Mouse (Mus musculus): ENCODE data around the gene Pip4k2b.
"Not testable (repeated sequence)": the region's sequence is repeated elsewhere in the genome, so short reads cannot be mapped to it uniquely, and the experiment has no call there.

The Pip4k2b gene

DNA sequence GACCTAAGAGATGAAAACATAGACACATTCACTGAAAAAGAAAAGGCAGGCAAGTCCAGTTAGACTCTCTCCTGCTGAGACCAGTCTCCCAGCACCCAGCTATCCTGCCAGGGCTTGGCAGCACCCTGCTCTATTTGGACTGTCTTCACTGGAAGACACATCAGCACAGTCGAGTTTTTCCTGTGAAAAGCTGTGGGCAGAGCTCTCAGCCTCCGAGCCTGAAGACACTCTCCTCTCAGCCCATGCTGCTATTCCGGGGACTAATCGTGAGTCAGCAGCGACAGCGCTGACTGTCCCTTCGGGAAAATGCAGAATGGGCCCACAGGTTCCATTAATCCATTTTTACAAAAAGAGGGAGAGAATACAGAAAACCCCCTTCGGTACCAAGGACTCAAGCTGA lies 8.8 kb upstream of the Pip4k2b start:
- no peak for DNase-seq (ENCODE audit: low spot score)

DNA sequence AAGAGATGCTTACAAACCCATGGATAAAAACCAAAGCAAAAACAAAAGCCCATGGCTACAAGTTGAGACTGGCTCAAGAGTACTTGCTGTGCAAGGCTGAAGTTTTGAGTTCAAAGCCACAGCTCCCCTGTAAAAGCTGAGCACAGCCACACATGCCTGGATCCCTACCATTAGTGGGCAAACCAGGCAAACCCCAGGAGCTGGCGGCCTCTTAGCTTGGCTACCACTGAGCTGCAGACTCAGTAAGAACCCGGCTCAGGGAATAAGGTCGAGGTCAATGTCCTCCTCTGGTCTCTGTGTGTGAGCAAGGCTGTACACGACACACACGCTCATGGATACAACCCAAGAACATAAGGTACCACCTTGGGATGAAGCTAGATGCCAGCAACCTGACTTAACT lies 4.0 kb upstream of the Pip4k2b start:
- DNase-seq (ENCODE audit: low spot score), result no peak

DNA sequence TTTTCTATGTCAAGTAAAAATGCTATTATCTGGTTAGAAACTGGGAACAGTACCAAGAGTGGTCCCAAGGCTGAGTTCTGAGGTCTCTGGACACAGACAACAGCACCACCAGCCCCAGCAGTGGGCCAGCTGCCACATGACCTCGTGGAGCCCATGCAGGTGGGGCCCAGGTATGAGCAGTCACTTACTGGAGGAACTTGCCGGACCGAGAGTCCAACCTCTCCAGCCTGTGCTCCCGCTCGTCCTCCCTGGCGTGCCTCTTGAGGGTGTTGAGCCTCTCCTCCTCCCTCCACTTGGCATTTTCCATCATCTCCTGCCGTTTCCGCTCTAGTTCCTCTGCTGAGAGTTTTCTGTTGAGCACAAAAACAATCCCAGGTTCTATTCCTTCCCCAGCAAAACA lies 3.3 kb upstream of the Pip4k2b start:
- no peak for DNase-seq (ENCODE audit: low spot score)

DNA sequence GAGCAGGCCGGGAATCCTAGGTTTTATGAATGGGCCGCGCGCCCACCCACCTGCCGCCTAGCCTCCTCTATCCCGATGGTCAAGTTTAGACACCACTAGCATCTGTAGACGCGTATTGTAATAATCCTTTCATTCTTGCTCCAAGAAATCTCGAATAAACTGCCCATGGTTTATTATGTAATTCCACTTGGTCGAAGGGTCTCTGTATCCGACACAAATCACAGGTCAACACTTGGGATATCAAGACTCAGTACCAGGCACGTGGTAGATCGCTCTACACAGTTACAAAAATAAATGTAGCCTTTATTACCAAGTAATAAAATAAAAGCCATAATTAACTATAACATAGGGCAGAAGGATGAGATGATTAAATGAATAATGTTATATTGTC lies 822 bp upstream of the Pip4k2b start:
- DNase-seq (ENCODE audit: low spot score), result no peak

DNA sequence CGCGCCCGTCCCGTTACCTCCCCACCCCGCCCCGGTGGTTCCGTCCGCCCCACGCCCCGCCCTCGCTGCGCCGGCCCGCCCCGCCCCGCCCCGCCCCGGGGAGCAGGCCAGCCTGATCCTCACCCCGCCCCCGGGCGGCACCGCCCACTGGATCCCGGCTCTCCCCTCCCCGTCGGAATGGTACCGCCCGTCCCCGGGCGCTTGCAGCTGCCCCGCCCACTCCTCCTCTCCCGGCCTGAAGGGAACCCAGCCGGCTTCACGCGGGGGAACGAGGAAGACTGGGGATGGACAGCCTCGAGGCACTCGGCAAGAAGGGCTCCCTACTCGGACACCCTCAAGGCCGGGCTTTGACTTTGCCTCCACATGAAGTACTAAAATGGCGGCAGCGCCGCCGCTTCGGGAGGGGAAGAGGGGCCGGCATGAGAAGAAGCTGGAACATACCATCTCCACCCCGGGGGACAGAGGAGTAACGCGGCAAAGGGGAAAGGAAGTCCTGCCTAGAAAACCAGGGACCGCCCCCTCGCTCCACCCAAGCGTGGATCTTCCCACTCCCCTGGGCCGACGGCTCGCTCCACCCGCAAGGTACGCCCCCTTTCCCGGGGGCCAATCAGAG lies 320 bp upstream of the Pip4k2b start:
- peak; percentile 97 for DNase-seq (ENCODE audit: low spot score)

DNA sequence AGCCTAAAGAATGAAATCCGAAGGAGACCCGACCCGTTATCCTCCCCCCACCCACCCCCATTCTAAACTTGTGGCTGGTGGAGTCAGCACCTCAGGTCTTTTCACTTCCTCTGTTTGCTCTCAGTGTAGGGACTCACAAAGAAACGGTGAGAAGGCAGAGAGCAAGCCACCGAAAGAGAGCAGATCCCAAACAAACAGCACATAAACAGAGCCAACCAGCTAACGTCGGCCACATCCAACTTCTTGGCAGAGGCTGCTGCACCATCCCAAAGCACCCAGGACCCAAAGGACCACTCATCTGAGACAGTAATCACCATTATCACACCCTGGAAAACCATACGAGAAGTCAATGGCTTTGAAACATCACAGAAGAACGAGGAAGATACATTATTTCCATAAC lies 1.1 kb downstream of the Pip4k2b start:
- no peak for DNase-seq (ENCODE audit: low spot score)

DNA sequence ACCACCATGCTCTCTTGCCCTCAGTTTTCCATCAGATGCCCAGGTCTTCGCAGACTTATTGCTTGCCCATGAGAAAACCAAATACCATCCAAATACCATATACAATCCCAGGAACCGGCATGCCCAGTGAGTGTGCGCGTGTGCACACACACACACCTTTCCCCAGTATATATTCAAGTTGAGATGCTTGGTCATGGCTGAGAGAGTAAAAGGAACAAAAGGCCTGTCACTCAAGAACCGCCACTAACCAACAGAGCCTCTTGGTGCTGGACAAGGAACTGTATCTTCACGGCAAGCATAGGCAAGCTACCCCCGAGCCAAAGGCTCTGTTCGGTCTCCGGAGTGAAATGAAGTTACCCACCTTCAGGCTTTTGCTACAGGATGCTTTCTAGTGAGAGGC lies 1.9 kb downstream of the Pip4k2b start:
- no peak for DNase-seq (ENCODE audit: low spot score)

DNA sequence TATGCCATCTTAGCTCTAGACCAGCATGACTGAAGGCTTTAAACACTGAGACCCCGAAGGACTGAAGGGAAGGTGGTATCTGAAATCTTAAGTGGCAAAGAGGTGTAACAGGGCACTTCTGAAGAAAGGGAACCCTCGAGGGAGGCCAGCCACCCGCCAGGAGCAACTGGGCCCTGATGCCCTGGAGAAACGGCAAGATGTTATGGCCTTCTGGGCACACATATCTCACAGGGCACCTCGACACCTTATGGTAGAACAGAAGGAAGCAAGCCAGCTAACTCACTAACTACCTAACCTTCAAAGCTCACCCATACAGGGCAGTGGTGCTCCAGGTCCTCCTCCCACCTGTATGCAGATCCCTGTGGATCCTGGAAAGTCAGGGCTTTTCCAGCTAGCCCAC lies 2.3 kb downstream of the Pip4k2b start:
- DNase-seq (ENCODE audit: low spot score), result no peak

DNA sequence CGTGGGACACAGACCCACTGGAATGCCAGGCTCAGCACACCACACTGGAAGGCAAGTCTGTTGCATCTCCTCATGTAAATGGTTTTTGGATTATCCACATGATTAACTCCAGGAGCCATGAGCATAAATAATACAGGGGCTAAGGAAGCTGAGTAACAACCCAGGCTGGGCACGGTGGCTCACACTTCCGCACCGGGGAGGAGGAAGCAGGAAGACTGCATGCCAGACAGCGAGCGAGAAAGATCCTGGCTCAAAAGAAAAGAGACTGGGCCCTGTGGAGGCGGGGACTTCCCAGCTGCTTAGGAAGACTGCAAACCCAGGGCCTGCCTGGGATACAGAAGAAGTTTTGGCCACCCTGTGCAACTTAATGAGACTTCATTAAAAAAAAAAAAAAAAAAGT lies 4.3 kb downstream of the Pip4k2b start:
- DNase-seq (ENCODE audit: low spot score), result no peak

DNA sequence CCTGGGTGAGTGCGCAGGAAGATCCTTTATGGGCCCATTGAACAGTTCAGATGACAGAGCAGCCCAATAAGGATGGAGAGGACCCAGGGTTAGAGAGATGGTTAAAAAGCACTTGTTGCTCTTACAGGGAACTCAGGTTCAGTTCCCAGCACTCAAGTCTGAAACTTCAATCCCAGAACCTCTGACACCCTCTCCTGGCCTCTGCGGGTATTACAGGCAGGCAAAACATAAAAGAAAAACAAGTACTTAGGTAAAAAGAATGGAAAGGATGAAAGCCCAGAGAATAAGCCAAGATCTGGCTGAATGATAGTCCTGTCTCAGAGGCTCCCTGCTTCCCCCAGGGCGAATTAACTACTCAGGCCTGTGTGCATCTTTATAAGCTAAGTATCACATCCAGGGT lies 5.3 kb downstream of the Pip4k2b start:
- no peak for DNase-seq (ENCODE audit: low spot score)

DNA sequence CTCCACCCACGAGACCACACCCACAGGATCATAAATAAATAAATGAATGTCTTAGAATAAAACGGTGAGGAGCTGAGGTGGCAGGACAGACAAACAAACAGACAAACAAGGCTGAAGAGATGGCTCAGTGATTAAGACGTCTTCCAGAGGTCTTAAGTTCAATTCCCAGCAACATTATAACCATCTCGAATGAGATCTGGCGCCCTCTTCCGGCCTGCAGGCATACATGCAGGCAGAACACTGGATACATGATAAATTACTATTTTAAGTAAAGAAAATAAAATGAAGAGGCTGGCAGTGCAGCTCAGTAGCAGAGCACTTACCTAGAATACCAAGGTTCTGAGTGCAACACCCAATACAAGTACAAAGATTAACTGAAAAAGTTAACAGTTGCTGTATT lies 5.8 kb downstream of the Pip4k2b start:
- no peak for DNase-seq (ENCODE audit: low spot score)

DNA sequence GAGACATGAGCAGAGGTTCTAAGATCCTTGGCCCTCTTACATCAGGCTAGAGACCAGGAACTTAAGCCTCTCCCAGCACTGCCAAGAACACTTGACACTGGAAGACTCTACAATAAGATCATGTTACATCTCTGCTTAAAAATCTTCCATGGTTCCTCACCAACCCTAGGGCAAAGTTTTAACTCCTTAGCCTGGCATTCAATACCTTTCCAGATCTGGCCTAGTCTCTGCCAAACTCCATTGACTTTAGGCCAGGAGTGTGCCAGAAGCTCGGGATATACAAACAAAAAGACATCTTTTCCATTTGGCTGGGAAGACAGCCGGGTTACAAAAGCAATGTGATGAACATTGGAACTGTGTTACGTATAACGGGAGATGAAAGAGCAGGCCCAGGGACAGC lies 6.9 kb downstream of the Pip4k2b start:
- DNase-seq (ENCODE audit: low spot score), result no peak

DNA sequence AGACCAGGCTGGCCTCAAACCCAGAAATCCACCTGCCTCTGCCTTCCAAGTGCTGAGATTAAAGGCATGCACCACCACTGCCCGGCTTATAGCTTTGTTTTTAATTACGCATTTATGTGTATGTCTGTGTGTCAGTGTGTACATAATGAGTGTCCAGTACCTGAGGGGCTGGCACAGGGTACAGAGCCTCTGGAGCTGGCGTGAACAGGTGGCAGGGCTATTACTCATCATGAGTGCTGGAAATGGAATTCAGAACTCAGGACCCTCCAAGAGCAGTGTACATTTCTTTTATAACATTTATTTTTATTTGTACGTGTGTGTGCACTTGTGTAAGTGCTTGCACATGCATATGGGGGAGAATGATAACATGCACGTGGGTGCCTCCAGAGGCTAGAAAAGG lies 7.9 kb downstream of the Pip4k2b start:
- DNase-seq (ENCODE audit: low spot score), result no peak

DNA sequence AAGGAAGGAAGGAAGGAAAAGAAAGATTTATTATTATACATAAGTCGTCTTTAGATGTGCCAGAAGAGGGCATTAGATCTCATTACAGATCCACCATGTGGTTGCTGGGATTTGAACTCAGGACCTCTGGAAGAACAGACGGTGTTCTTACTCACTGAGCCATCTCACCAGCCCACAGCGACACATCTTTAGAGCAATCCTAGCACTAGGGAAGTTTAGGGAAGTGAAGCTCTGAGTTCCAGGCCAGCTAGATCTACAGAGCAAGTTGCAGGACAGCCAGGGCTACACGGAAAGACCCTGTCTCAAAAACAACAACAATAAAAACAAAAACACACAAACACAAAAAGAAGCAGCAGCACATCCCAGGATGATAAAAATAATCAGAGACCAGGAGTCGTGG lies 9.7 kb downstream of the Pip4k2b start:
- not testable (repeated sequence) for DNase-seq (ENCODE audit: low spot score)

DNA sequence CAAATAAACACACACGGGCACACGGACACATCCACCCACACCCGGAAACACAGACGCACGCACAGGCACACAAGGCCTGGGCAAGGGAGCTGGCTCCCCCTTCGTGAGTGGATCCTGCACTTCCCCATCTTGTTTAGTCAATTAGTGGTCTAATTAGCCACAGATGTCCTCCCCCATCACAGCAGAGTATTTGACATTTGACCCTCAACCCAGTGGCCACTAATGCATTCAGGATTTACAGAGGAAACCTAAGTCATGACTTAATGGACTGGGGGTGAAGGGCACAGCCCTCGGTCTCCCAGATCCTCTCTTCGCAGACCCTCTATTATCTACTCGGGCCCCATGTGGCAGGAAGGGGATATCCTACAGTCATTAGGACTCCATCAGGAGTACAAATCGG lies 10.8 kb downstream of the Pip4k2b start:
- DNase-seq (ENCODE audit: low spot score), result no peak

DNA sequence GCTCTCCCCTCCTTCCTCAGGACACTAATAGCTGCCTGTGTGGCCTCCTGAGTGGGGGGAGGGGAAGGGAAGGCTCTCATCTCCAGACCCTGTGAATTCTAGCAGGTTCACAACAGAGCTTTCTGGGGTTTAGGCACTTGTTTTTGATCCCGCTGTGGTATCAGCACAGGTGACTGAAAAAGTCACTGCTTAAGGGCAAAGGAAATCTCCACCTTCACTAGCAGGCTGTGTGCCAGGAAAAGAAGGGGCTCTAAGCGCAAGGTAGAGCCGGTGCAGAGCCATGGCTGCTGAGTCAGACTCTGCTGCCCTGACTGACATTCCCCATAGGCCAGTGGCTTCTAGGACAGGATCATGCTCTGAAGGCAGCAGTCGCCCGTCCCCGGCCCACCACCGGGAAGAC lies 15.8 kb downstream of the Pip4k2b start:
- no peak for DNase-seq (ENCODE audit: low spot score)

DNA sequence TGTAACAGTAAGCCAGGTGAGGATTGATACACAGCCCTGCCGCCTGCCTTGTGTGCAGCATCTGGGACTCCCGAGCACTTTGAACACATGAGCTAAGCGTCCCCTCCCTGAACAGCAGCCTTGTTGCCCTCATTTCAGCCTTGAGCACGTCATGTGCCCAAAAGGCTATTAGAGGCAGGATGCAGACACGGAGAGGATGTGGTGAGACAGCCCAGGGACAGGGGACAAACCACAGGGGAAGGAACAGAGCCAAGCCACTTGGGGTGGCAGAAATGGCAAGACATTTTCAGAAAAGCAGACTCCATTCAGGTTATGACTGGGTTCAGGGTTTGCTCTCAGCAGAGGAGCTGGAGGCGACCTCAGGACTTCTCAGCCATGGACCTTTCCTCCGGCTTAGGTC lies 16.2 kb downstream of the Pip4k2b start:
- DNase-seq (ENCODE audit: low spot score), result no peak

DNA sequence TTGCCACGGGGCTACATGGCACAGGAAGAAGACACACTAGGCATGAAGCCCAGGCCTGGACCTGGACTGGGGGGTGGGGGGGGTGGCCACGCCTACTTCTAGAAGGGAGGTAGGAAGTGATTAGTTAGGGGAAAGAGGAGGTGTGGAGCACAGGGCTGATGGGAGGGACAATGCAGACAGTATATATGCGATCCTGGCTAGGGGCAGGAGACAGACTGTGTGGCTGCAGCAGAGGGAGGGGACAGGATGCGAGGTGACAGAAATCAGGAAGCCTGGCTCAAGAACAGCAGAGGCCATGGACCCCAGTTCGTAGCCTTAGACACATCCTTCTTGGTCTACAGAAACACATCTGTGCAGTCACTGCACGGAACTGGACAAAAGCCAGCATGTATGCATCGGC lies 20.8 kb downstream of the Pip4k2b start:
- no peak for DNase-seq (ENCODE audit: low spot score)

DNA sequence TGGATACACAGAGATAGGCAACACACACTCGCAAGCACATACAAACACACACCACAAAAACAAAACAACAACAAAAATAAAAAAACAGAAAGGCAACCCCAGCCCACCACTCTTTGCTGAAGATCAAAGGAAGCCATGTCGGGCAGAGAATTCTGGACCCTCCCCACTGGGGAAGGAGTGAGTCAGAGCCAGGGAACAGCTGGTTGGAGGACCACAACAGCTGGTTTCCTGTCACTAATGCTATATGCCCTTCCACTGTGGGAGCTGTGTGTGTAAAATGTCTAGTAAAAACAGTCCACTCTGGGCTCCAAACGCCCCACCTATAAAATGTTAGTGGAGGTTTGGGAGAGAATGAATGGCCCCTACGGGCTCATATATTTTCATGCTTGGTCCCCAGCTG lies 23.2 kb downstream of the Pip4k2b start:
- no peak for DNase-seq (ENCODE audit: low spot score)

DNA sequence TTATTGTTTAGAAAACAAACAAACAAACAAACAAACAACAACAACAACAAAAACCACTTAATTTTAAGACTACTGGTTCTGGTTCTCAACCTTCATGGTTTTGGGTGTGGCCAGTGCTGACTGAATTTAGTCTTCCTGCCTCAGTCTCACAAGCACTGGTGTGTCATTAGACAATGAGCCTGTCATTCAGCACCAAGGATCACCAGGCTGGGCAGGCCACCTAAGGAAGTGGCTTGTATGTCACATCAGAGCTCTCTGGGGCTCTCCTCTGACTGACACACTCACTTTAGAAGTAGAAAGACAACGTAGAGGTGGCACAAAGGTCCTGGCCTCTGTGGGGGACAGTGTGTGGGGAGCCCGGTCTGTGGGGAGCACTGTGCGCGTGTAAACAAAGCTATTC lies 25.5 kb downstream of the Pip4k2b start:
- no peak for DNase-seq (ENCODE audit: low spot score)

DNA sequence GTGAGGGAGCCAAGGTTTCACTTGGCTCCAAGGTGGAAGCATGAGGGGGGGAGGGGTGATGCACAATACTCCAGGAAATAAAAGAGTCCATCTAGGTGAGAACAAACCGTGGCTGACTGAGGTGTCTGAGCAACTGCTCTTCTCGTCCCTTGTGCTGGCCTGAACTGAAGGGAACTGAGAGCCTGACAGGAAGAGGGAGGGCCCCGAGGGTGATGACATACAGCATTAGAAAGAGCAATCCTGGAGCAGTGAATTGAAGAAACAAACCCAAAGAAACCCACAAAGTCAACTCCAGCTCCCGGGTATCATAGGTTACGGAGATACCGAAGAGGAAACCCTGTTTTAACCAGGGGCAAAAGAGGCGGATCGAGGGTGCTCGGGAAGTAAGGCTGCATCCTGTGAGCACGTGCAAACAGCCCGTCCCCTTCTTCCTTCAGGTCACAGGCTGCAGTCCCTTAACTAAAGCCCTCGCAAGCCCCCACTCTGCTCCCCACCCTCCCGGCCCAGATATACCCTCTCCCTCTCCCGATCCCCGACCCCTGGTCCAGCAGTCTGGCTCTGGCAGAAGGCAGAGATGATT lies 26.1 kb downstream of the Pip4k2b start:
- DNase-seq (ENCODE audit: low spot score), result no peak

DNA sequence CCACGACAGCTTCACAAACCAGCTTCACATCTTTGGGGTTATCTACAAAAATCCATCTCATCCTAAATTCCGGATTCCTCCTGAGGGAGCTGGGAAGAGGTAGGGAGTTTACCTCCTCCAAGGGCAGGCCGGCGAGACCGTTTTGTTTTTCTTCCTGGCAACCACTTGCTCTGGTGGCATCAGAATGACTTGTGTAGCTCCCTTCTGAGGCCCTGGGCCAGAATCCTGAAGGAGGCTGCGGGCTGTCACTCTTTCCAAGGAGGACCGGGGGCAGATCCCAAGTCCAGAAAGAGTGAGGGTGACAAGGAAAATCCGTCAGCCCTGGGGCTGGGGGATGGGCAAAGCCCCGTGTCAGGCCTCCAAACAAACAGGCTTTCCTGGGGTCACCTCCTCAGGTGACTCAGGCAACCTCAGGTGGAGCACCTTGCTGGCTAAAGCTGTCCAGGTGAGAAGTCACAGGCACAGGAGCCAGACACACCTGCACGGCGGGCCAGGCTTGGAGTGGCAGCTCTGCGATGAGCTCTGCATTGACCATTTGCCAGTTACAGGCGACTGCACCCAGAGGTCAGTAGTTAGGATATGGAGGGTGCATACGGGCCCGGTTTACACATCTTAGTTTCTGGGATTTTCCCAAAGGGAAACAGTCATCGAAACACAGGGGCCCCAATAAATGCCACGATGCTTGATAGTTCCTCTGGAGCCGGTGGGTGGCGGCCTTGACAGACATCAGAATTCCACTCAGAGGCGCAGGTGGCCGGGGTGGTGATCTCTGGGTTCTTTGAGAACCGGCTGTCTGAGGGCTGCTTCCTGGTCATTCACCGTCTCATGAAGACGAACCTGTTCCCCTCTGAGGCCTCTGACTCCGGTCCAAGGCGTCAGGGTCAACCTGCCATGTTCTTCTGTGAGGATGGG lies 26.9 kb downstream of the Pip4k2b start:
- DNase-seq (ENCODE audit: low spot score), result no peak

DNA sequence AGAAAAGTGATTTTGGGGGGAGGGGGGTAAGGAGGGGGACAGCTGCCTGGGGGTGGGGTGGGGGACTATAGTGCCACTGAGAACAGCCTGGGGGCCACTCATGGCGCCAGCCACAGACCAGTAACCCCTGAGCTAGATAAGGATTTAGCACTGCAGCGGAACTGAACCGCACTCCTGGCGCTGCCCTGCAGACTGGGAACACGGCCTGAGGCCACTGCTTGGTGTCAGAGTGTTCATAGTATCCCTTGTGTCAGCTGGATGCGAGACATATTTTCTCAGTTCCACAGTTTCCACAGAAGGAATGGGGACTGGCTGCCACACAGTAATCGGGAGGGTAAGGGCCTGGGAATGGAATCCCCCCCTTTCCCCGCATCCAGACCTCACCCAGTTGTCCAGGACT lies 28.5 kb downstream of the Pip4k2b start:
- DNase-seq (ENCODE audit: low spot score), result no peak

Measured in left cerebral cortex, adult 11 months (tissue).